Mouse (Mus musculus) bone marrow, adult 2 months (tissue): ENCODE measurements around the gene Pola2.

Source experiments
- CTCF ChIP-seq: fragments of 200-500 bp; IDR thresholded peaks from 2 replicates; pipeline ENCODE4 v1.5.1; 2011; ENCODE audit warnings: low read length, control low read depth; ENCODE audit not compliant: control insufficient read depth, insufficient read depth
- POLR2A ChIP-seq: fragments of 200-500 bp; IDR thresholded peaks from 2 replicates; pipeline ENCODE4 v1.6.1; 2011; ENCODE audit warnings: low read depth, mild to moderate bottlenecking, control low read depth, low read length, borderline replicate concordance; ENCODE audit not compliant: control insufficient read depth

DNA sequence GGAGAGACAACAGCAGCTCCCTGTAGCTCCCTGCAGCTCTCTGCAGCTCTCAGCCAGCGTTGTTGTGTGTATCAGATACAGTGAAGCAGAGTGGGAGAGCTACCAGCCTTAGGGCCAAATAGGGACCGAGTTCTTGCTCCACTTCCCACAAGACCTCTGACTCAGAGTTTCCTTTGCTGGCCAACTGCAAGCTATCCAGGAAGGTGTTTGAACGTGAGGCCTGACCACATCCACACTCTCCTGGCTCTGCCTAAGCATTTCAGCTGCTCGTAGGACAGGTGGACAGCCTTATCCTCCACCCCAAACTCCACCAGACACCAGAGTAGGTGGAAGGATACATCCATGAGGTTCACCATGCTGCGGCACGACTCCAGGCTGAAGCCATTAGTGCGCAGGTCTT, 28.0 kb upstream of the Pola2 start:
- no peak for TF ChIP-seq POLR2A
- TF ChIP-seq CTCF, result no peak
